Comparison of ENCODE assay signal across 16 mouse cellular contexts in the genomic region with DNA sequence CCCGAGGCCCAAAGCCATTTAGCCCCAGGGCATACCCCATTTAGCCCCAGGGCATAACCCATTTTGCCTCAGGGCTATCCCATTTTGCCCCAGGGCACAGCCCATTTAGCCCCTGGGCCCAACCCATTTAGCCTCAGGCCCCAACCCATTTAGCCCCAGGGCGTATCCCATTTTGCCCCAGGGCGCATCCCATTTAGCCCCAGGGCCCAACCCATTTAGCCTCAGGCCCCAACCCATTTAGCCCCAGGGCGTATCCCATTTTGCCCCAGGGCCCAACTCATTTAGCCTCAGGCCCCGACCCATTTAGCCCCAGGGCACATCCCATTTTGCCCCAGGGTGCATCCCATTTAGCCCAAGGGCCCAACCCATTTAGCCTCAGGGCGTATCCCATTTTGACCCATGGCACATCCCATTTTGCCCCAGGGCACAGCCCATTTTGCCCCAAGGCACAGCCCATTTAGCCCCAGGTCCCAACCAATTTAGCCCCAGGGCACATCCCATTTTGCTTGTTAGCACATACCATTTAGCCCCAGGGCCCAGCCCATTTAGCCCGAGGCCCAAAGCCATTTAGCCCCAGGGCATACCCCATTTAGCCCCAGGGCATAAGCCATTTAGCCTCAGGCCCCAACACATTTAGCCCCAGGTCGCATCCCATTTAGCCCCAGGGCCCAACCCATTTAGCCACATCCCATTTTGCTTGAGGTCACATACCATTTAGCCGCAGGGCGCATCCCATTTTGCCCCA. TPM values are rescaled to one million over a fixed set of nuclear protein-coding genes. Genes with fewer than 3 reads are reported as not detected.
"Had no signal": no experiment of that assay in that cellular context is flagged by ENCODE, and none has a peak within 500 bp of the region (broad histone marks: within the 10 kb centered on the region; RNA-seq: fewer than 3 reads in every experiment).

No protein-coding gene starts in this region.

RNA-seq across cellular contexts. Expression of gene Vmn1r3, which starts 8.2 kb away (rescaled TPM):
- total RNA-seq: layer of hippocampus, adult 18-20 months; layer of hippocampus, postnatal 36 days; left cerebral cortex, postnatal 36 days; liver, adult 2 months had no signal
- polyA plus RNA-seq: intestine, embryonic 15.5 days; kidney, embryonic 14.5 days; limb, embryonic 13.5 days; liver, adult 2 months; liver, embryonic 14.5 days; lung, adult 2 months; lung, postnatal 0 days; macrophage; midbrain, embryonic 11.5 days; midbrain, embryonic 16.5 days; neural tube, embryonic 13.5 days; spleen, adult 2 months; stomach, embryonic 16.5 days had no signal

RNA-seq across cellular contexts. Expression of gene Vmn1r2, which starts 9.8 kb away (rescaled TPM):
- total RNA-seq: layer of hippocampus, adult 18-20 months; layer of hippocampus, postnatal 36 days; left cerebral cortex, postnatal 36 days; liver, adult 2 months had no signal
- polyA plus RNA-seq: intestine, embryonic 15.5 days; kidney, embryonic 14.5 days; limb, embryonic 13.5 days; liver, adult 2 months; liver, embryonic 14.5 days; lung, adult 2 months; lung, postnatal 0 days; macrophage; midbrain, embryonic 11.5 days; midbrain, embryonic 16.5 days; neural tube, embryonic 13.5 days; spleen, adult 2 months; stomach, embryonic 16.5 days had no signal
